Mouse (Mus musculus) G1E-ER4 (cell line): Measurements from ENCODE around the gene Runx2. TPM values are rescaled to one million over a fixed set of nuclear protein-coding genes. Genes with fewer than 3 reads are reported as not detected.

Experiments
- GATA1 ChIP-seq: IDR thresholded peaks from one replicate; pipeline ENCODE4 v1.8.0; 2012; ENCODE audit warnings: low read length, inconsistent platforms
- polyA plus RNA-seq: library from polyadenylated mRNA; stranded (reverse); fragments of >175 nt; gene quantifications from 2 replicates; pipeline ENCODE4 v1.2.3, GENCODE M21; 2012

The Runx2 gene
- polyA plus RNA-seq, 1 experiment = not detected

DNA sequence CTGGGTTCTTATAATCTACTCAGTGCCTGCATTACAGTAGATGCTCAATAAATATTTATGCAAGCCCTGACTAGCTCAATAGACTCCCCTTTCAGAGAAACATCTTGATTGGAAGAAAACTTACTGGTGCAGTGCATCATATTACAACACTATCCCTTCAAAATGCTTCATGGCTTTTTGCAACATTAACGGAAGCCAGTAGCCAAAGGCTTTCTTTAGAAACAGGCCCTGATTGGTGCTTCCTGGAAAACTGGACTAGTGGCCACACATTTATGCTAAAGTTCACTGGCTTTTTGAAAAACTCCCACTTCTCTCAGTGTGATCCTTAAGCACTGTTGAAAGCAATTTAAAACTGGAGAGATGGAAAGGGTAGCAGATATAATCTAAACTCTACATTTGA, 151.4 kb downstream of the Runx2 start:
- TF ChIP-seq GATA1 = no peak

DNA sequence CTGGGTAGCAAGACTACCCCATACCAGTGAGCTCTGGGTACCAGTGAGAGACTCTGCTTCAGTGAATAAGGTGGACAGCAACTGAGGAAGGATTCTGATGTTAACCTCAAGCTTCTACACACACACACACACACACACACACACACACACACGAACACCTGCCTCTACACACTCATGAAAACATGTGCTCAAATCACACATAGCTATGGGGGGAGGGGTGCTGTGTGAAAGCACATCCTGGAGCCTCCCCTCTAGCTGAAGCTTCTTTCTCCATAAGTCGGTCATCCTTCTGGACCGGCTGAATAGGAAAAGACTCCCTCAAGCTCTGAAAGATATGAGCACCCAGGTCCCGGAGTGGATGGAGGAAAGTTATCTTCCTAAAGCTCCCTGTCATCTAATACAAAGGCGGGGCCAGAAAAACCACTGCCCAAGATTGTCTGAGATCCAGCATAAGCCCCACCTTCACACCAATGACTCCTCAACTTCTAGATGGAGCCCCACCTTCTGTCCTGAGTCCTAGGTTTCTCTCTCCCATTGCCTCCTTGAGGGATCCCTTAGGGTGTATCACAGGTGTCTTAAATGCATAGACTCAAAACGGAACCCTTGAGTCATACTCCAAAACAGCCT, 152.4 kb downstream of the Runx2 start:
- no peak for TF ChIP-seq GATA1

DNA sequence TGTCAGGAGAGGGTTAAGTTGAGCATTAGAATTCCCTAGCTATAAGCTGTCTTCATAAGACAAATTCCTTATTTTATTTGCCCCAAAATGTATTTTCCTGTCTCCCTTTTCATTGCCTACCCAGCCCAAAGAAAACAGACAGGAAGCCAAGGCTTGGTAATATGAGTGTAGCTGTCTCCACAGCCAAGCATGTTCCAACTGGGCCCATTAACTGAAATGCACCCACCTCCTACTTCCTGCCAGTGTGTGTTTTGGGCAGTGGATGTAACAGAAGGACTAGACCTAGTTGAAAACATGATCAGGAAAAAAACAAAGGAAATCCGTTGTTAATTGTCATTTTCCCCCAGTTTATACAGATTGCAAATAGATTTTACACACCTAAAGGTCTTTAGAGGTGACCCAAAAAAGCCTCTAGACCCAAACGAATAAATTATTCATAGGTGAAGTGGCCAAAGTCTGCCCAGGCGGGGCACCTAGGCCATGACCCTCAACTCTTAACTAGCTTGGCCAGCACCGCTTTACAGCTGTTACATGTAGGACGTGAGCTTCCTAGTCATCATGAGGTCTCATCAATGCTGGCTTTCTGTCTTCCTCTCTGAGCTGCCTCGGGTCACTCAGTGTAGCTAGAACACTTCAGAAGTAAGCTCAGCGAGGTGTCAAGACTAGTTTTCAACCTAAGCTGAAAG, 154.3 kb downstream of the Runx2 start:
- no peak for TF ChIP-seq GATA1

DNA sequence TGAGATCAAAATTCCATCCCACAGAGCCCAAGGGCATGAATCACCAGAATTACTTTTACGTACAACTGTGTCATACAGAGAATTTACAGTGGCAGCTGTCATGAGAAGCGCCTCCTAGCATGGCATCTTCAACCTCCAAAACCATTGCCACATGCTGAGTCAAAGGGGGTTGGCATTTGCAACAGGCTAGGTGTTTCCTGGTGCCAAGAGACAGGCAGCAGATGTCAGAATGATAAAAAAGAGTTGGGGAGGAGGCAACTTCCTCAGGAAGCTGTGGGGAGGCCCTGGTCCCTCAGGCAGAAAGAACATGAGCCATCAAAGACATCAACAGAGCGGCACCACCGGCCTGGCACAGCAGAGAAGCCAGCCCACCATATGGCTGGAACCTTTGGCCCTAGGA, 160.1 kb downstream of the Runx2 start:
- TF ChIP-seq GATA1 = no peak

DNA sequence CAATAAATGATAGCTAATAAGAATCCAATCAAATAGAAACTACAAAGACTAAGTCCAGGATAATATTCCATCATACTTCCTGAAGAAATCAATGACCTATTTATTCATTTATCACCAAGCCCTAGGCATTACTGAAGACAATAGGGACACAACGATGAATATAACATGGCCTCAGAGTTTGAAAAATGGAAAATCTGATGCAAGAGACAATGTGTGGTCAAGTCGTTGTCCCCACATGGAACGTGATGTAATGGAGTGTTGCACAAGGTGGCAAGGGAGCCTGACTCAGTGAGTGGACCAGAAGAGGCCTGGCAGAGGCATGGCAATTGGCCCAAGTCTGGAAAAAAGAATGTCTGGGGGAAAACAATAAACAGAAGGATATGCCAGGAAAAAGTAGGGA, 161.5 kb downstream of the Runx2 start:
- TF ChIP-seq GATA1 = no peak

DNA sequence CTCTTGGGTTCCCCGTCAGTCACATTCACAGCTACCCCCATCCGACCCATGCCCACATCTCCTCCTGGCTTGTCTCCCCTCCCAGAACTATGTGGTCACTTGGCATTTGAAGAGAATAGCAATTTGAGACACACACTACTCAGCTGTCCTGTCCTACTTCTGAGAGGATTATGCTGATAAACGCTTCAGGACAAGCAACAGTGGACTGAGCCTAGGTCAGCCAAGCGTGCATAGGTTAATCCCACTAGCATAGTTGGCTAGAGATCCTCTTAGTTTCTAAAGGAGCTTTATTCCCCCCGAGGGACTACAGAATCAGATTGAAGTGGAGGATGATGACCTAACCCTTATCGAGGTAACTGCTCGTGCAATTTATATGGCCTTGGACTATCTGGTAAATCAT, 162.5 kb downstream of the Runx2 start:
- no peak for TF ChIP-seq GATA1

DNA sequence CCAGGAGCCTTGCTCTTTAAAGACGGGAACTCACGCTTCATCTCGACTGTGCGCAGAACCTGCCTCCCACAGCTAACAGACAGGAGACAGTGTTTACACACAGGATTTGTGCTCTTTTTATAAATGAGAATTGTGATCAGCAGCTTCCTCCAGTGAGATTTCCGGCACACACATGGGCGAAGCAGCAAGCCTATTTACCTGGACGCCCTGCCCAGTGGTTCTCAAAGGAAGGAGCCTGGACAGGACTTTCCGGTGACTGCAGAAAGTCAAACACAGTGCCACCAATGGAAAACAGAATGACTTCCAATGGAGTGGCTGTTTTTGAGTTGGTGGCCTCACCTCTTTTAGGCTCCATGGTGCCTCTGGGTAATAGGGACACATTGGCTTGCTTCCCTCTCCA, 163.0 kb downstream of the Runx2 start:
- TF ChIP-seq GATA1 = no peak

DNA sequence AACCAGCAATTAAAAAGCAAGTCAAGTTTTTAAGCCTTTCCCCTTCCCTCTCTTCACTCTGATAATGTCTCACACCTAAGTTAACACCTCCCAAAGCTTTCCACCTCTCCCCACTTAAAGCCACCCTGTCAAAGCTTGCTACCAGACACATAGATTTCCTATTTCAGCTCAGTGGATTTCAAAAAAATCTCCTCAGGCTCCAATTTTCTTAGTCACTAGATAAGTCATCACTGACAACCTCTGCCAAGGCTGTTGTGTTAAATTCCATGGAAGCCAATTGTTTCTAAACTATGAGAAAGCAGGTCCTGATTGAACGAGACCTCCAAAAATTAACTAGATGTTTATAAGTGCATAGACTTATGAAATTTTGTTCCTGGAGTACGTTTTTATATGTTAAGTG, 164.2 kb downstream of the Runx2 start:
- TF ChIP-seq GATA1 = no peak

DNA sequence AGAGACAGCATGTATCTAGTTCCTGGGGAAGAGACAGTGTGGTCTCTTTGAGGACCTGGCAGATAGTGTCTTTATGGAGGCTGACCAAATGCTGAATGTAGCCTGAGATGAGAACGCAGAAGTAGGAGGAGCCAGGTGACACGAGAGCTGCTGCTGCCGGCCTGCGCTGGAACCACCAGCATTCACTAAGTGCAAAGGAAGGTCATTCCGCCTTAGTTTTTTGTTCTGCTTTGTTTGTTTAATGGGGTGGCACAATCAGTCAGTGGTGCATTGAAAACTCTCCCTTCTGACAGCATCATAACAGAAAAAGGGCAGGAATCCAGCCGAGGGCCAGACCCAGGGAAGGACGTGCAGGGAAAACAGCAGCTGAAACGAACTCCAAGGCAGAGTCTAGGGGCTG, 165.5 kb downstream of the Runx2 start:
- TF ChIP-seq GATA1 = no peak

DNA sequence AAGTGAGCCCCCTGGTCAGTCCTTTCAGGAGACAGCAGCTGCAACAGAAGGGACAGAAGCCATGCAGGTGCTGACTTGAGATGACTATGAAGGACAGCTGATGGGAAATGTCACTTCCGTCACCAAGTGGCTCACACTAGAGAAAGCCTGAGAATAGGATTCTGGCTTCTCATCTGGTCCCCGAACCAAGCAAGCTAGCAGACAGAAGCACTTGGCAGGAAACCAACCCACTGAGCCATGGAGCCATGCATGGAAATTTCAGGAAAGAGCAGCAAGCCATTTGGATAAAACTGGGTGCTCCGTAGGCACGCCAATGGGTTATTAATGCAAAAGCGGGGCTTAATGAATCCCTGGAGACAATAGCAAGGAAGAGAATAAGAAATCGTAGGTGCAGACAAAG, 166.7 kb downstream of the Runx2 start:
- TF ChIP-seq GATA1 = no peak

DNA sequence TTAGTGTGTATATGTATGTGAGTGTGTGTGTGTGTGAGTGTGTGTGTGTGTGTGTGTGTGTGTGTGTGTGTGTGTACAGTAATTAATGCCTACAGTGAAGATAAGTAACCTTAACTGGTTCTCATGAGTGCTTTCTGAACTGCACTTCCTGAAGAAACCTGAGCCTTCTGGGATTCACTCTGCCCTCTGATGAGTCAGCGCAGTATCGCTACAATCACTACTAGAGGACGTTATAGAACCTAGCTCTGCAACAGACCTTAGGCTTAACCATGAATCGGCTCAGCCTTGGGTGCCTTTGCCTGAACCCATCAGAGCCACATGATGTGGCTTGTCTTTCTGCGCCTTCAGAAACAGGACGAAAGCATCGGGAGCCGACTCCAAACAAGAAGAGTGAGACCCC, 169.5 kb downstream of the Runx2 start:
- TF ChIP-seq GATA1 = no peak

DNA sequence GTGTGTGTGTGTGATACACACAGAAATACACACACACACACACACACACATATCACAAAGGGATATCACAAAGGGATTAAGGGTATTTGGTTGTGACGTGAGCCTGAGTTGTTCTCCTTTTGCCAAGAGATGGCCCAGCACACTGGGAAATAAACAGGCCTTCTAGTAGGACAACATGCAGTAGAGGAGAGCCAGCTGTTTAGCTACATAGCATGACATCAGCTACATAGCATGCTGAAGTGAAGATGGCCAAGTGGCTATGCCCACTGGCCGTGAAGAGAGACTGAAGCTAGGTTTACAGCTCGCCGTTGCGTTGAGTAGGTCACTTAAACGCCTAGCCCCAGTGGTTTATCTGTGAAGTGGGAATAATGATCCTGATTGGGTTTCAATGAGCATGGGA, 171.3 kb downstream of the Runx2 start:
- no peak for TF ChIP-seq GATA1

DNA sequence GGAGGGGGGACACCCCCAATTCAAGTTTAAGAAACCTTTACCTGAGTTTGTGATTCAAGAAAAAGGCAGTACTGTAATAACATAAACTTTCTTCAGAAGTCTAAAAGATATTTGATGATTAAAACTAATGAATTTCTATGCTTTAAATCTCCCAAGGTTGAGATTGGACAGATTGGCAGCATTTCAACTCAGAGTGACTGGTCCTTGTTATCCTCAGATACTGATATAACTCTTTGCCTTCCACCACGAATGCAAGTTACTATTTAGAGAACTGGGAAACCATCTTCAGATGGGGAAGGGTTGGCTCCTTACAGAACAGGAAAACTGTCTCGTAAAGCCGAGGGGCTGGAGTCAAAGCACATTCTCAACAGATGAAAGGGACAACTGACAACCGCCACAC, 172.5 kb downstream of the Runx2 start:
- no peak for TF ChIP-seq GATA1

DNA sequence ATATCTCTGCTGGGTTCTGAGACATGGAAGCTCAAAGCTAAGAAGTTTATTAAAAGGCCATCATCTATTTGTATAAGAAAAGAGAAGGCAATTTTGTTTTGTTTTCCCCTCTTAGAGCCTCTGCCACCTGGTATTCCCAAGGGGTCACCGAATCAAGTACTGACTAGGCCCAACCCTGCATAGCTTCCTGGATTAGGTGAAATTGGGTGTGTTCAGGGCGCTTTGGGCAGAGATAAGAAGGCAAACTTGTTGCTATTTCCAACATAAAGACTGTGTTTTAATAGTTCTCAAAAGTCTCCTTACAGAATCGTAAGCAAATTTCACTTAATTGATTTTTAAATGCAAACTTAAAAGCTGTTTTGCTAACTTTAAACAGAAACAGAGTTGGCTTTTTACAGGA, 173.7 kb downstream of the Runx2 start:
- no peak for TF ChIP-seq GATA1

DNA sequence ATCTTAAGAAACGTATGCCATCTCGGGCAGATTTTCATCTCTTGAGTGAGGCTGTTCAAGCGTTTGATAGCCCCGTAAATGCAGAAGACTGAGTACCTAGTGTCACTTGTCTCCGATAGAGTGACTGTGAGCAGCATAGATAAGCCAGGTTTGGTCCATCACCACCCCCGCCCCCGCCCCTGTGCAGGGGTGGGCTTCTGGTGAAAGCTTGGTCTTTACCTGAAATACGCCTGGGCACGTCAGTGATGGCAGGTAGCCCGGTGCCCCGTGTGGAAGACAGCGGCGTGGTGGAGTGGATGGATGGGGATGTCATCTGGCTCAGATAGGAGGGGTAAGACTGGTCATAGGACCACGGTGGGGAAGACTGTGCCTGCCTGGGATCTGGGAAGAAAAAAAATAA, 175.2 kb downstream of the Runx2 start:
- no peak for TF ChIP-seq GATA1

DNA sequence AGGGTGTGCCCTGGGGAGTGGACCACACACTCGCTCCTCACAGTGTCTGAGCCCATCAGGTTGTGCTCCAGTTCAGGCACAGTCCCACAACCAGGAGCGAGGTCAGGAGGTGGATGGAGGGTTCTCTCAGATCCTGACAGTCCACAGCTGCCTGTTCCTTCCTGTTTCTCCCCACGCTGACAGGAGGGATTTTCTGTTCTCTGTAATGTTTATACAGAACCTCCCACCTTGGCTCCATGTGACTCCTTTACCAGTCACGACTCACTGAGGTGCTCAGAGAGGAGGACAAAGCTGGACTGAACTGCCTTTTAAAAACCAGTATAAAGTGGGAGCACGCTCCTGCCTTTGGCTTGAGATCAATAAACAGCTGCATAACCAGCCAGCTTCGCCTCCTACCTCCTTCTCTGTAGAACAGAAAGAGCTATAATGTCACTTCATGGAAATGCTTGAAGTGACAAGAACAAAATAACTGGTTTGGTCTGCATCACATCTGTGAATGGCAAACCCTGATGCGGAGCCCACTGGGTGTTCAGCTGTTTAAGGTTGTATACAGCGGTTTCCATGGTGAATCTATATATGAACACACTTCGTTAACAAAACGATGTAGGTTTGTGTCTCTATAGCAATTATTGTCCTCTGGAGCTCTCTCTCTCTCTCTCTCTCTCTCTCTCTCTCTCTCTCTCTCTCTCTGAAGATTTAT, 177.3 kb downstream of the Runx2 start:
- no peak for TF ChIP-seq GATA1

DNA sequence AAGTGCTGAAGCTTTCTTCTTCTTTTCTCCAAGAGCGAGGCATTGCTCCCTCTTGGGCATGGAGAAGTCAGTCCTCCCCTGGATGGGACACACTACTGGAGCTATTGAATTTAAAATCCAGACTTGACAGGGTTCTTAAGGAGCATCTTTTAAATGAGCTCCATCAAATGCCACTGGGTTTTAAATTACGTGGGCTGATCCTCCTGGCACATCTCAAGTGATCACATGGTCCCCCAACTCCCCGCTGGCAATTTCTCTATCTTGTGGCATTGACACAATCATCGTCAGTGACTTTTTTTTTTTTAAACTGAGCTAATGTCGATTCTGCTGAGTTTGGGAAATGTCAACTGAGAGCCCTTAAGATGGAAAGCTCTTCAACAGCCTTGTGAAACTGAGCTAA, 180.1 kb downstream of the Runx2 start:
- TF ChIP-seq GATA1 = no peak
